In the genomic region with DNA sequence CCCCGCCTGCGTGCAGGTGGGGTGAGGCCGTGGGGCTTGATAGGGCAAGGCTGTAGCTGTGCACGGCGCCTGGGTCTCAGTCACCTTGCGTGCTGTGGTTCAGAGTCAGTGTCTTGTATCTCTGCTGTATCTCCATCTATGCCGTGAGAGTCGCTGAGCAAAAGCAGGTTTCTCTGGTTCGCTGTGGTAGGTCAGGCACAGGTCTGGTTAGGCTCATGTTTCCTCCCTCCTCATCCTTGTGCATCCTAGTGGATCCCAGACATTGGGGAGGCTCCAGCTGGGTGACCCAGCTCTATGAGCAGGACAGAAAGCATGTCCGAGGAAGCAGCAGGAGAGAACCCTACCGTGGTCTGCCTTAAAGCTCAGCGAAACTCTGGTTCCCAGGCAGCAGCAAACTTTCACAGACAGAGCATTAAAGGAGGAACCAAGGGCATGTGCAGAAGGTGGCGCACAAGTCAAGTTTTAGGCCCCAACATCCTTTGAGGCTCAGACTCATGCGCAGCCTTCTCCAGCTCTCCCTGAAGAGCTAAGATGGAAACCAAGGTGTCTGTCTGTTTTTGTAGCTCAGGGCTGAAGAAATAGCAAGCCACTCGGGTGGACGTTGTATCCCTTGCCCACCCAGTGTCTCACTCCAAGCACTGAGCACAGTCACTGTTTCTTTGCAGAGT, we compare ENCODE assay signal across 18 mouse cellular contexts. TPM values are rescaled to one million over a fixed set of nuclear protein-coding genes. Genes with fewer than 3 reads are reported as not detected.
DNase-seq lines count a peak whose midpoint lies in the region; ATAC-seq and TF ChIP-seq lines count a peak whose summit lies in the region.
"Had no signal": no experiment of that assay in that cellular context is flagged by ENCODE, and none has a peak within 500 bp of the region (broad histone marks: within the 10 kb centered on the region; RNA-seq: fewer than 3 reads in every experiment).

No protein-coding gene starts in this region.

- in situ Hi-C loops in CH12.LX (cut with MboI; ENCODE audit: low pct_ligation_motif_present, low pct_unique_long_range_greater_than_20kb, low sequenced_read_pairs) = loop anchor here (25.0 kb wide), 1 partner anchor 185 kb away; no protein-coding TSS in a partner anchor

- H3K4me1 ChIP-seq in forebrain, postnatal 0 days (ENCODE audit: insufficient read depth) = no peaks in the 10 kb centered on the region
- peaks cover 10% of the 10 kb centered on the region for H3K4me1 ChIP-seq in forebrain, embryonic 13.5 days
- H3K4me1 ChIP-seq in kidney, embryonic 16.5 days (ENCODE audit: insufficient read depth, low read length) = no peaks in the 10 kb centered on the region
- H3K4me1 ChIP-seq in kidney, adult 2 months (ENCODE audit: control insufficient read depth, insufficient read depth, low read length) = no peaks in the 10 kb centered on the region
- no peaks in the 10 kb centered on the region for H3K4me1 ChIP-seq in CH12.LX (ENCODE audit: control insufficient read depth in 1 of 2, insufficient read depth in 2 of 2)
- H3K4me1 ChIP-seq: limb, embryonic 13.5 days; liver, embryonic 15.5 days had no signal

- H3K79me2 ChIP-seq in CH12.LX (replicated peaks; ENCODE audit: control insufficient read depth, extremely low read depth, insufficient read depth, poor library complexity, severe bottlenecking) = no peaks in the 10 kb centered on the region

- dilution Hi-C loops in CH12.LX (cut with MboI; ENCODE audit: extremely low pct_ligation_motif_present, extremely low pct_unique_long_range_greater_than_20kb, low sequenced_read_pairs) = no loop called here

- TF ChIP-seq EP300 in CH12.LX (IDR thresholded peaks at IDR 0.05; ENCODE audit: low read length) = no peak

- H3K9me3 ChIP-seq in forebrain, postnatal 0 days (ENCODE audit: low read length) = no peaks in the 10 kb centered on the region
- H3K9me3 ChIP-seq in forebrain, embryonic 13.5 days (replicated peaks) = no peaks in the 10 kb centered on the region
- no peaks in the 10 kb centered on the region for H3K9me3 ChIP-seq in kidney, embryonic 16.5 days (ENCODE audit: low read length)
- no peaks in the 10 kb centered on the region for H3K9me3 ChIP-seq in CH12.LX (replicated peaks; ENCODE audit: low read length)
- H3K9me3 ChIP-seq: limb, embryonic 13.5 days; liver, embryonic 15.5 days had no signal

- TF ChIP-seq POLR2A in kidney, adult 2 months (IDR thresholded peaks at IDR 0.05; ENCODE audit: low read depth, low read length) = no peak
- no peak for TF ChIP-seq POLR2A in CH12.LX (IDR thresholded peaks at IDR 0.05; ENCODE audit: low read depth, low read length)

- no peak overlapping the region for H3K27ac ChIP-seq in forebrain, postnatal 0 days (ENCODE audit: low read depth, low read length)
- no peak overlapping the region for H3K27ac ChIP-seq in forebrain, embryonic 13.5 days
- H3K27ac ChIP-seq in kidney, embryonic 16.5 days (ENCODE audit: low read length) = no peak overlapping the region
- no peak overlapping the region for H3K27ac ChIP-seq in kidney, adult 2 months (ENCODE audit: insufficient read depth, low read depth, low read length)
- H3K27ac ChIP-seq in CH12.LX (ENCODE audit: insufficient read depth, low read depth) = no peak overlapping the region
- H3K27ac ChIP-seq: left cerebral cortex, adult 2 months; limb, embryonic 13.5 days; liver, embryonic 15.5 days had no signal

- H3K36me3 ChIP-seq in forebrain, postnatal 0 days (ENCODE audit: insufficient read depth) = peaks cover 8% of the 10 kb centered on the region
- H3K36me3 ChIP-seq in forebrain, embryonic 13.5 days (ENCODE audit: poor library complexity, severe bottlenecking) = peaks cover 20% of the 10 kb centered on the region
- no peaks in the 10 kb centered on the region for H3K36me3 ChIP-seq in kidney, embryonic 16.5 days (ENCODE audit: insufficient read depth, low read length)
- H3K36me3 ChIP-seq in kidney, adult 2 months (ENCODE audit: control insufficient read depth, insufficient read depth, low read length) = no peaks in the 10 kb centered on the region
- H3K36me3 ChIP-seq in CH12.LX (replicated peaks in 1 of 2; ENCODE audit: control insufficient read depth in 1 of 2, insufficient read depth in 1 of 2, low read length in 1 of 2) = no peaks in the 10 kb centered on the region
- H3K36me3 ChIP-seq: limb, embryonic 13.5 days; liver, embryonic 15.5 days had no signal

- TF ChIP-seq CTCF in forebrain, postnatal 0 days (IDR thresholded peaks at IDR 0.05; ENCODE audit: low read depth) = peak; percentile 37
- TF ChIP-seq CTCF in kidney, adult 2 months (conservative IDR thresholded peaks at IDR 0.05; ENCODE audit: insufficient read depth, insufficient read length, low read depth, low read length) = no peak; the same call in 1 of the 2 replicates
- TF ChIP-seq CTCF in CH12.LX (conservative IDR thresholded peaks at IDR 0.05 in 1 of 2, IDR thresholded peaks at IDR 0.05 in 1 of 2; ENCODE audit: low read depth in 2 of 2, low read length in 2 of 2) = peak in 1 of 2 experiments; percentile 50; a peak in 2 of 4 replicates

- no peak overlapping the region for H3K9ac ChIP-seq in forebrain, postnatal 0 days
- H3K9ac ChIP-seq in forebrain, embryonic 13.5 days = no peak overlapping the region
- no peak overlapping the region for H3K9ac ChIP-seq in kidney, embryonic 16.5 days (replicated peaks; ENCODE audit: low read length)
- no peak overlapping the region for H3K9ac ChIP-seq in CH12.LX (ENCODE audit: insufficient read depth, low read depth)
- H3K9ac ChIP-seq: limb, embryonic 13.5 days; liver, embryonic 15.5 days had no signal

- no peaks in the 10 kb centered on the region for H3K27me3 ChIP-seq in forebrain, postnatal 0 days (ENCODE audit: insufficient read depth, low read length)
- H3K27me3 ChIP-seq in forebrain, embryonic 13.5 days = no peaks in the 10 kb centered on the region
- H3K27me3 ChIP-seq in kidney, embryonic 16.5 days (ENCODE audit: insufficient read depth, low read length) = no peaks in the 10 kb centered on the region
- no peaks in the 10 kb centered on the region for H3K27me3 ChIP-seq in kidney, adult 2 months (replicated peaks; ENCODE audit: control insufficient read depth, insufficient read depth, low read length)
- H3K27me3 ChIP-seq in CH12.LX (replicated peaks) = peaks cover 6% of the 10 kb centered on the region
- H3K27me3 ChIP-seq: limb, embryonic 13.5 days; liver, embryonic 15.5 days had no signal

- peak; percentile 48 for TF ChIP-seq RAD21 in CH12.LX (IDR thresholded peaks at IDR 0.05; ENCODE audit: low read depth, low read length)

- no peak for DNase-seq in forebrain, postnatal 0 days
- no peak for DNase-seq in kidney, adult 2 months
- no peak for DNase-seq in CH12.LX (ENCODE audit: extremely low read depth)
- DNase-seq in R1 (ENCODE audit: low read depth, low spot score) = peak; percentile 65
- no peak for DNase-seq in spleen, adult 18-20 months
- DNase-seq: gastrocnemius, postnatal 25 days; right cerebral cortex, postnatal 4 days; thymus, adult 18-20 months had no signal

- WGBS in forebrain, postnatal 0 days = 92% methylated on average over 13 of the region's 16 CpGs
- 86% methylated on average over 14 of the region's 16 CpGs for WGBS in forebrain, embryonic 13.5 days
- WGBS in kidney, embryonic 16.5 days = 66% methylated on average over 13 of the region's 16 CpGs
- 49% methylated on average over 14 of the region's 16 CpGs for WGBS in kidney, adult 2 months

- no peak overlapping the region for H3K4me2 ChIP-seq in forebrain, postnatal 0 days (ENCODE audit: low read depth)
- no peak overlapping the region for H3K4me2 ChIP-seq in forebrain, embryonic 13.5 days
- H3K4me2 ChIP-seq in kidney, embryonic 16.5 days (replicated peaks; ENCODE audit: low read depth, low read length) = no peak overlapping the region; the same call in 1 of the 2 replicates
- H3K4me2 ChIP-seq in CH12.LX (ENCODE audit: insufficient read depth, low read depth, poor library complexity, severe bottlenecking) = no peak overlapping the region
- H3K4me2 ChIP-seq: heart, embryonic 11.5 days; limb, embryonic 13.5 days; liver, embryonic 15.5 days had no signal

- ATAC-seq in forebrain, postnatal 0 days = 0 out of 2 replicates have a peak, but pooled peaks have one; percentile 23
- no peak for ATAC-seq in forebrain, embryonic 13.5 days
- peak; percentile 75; the same call in 1 of the 2 replicates for ATAC-seq in kidney, embryonic 16.5 days (ENCODE audit: low FRiP score, low TSS enrichment)
- ATAC-seq: activated CD4-positive, CD25-positive, alpha-beta regulatory T cell, adult 4 months; inflammation-experienced regulatory T-cells, adult 6 months had no signal

- no peak overlapping the region for H3K4me3 ChIP-seq in forebrain, postnatal 0 days (ENCODE audit: low read depth, low read length)
- no peak overlapping the region for H3K4me3 ChIP-seq in forebrain, embryonic 13.5 days
- H3K4me3 ChIP-seq in kidney, embryonic 16.5 days (ENCODE audit: low read length) = no peak overlapping the region
- no peak overlapping the region for H3K4me3 ChIP-seq in kidney, adult 2 months (ENCODE audit: insufficient read depth, low read depth, low read length)
- no peak overlapping the region for H3K4me3 ChIP-seq in CH12.LX (replicated peaks in 1 of 3; ENCODE audit: low read depth in 2 of 3, low read length in 2 of 3, poor library complexity in 1 of 3)
- H3K4me3 ChIP-seq: left cerebral cortex, adult 2 months; limb, embryonic 13.5 days; liver, embryonic 15.5 days had no signal

TF ChIP-seq in CH12.LX, 34 proteins besides CTCF, POLR2A, EP300 and RAD21:
- TF ChIP-seq NRF1 (IDR thresholded peaks at IDR 0.05; ENCODE audit: low read depth, low read length) (peak; percentile 71), IRF4 (IDR thresholded peaks at IDR 0.05; ENCODE audit: low read depth, low read length) (no peak)

RNA-seq across cellular contexts. Expression of a gene that starts 51.2 kb away (rescaled TPM):
- 332 and 333 TPM in 2 replicates for total RNA-seq in forebrain, postnatal 0 days (2014; rRNA removed)
- 164 and 227 TPM in 2 replicates for polyA plus RNA-seq in forebrain, postnatal 0 days (2015; fragmentation: Nextera tagmentation; extraction: Ambion mirVana)
- polyA plus RNA-seq in forebrain, embryonic 13.5 days (2015; fragmentation: Nextera tagmentation; extraction: Ambion mirVana) = 115 and 132 TPM in 2 replicates
- 3.1 and 3.2 TPM in 2 replicates for polyA plus RNA-seq in kidney, embryonic 16.5 days (2015; fragmentation: Nextera tagmentation; extraction: Ambion mirVana)
- 0.48 TPM in 2 replicates for polyA plus RNA-seq in kidney, adult 2 months (2012; rRNA removed)
- total RNA-seq in CH12.LX (2012; rRNA removed) (0.04 TPM in 1 of 2 replicates, not detected in the other), CH12.LX (2014; rRNA removed) (not detected in 2 replicates)
- polyA plus RNA-seq in CH12.LX (2012; ENCODE audit: insufficient read length, low read depth) = 0.16 and 0.19 TPM in 2 replicates
- total RNA-seq: megakaryocyte progenitor cell, adult 5-6 weeks; MEL had no signal
- polyA plus RNA-seq: activated CD4-positive, CD25-positive, alpha-beta regulatory T cell, adult 4 months; inflammation-experienced regulatory T-cells, adult 6 months had no signal

Comparison
In these comparisons a context has a peak if more than half of its experiments do, and no peak if none do; other contexts are left out.
1. RNA of a gene that starts 51.2 kb away (polyA plus RNA-seq): 164 to 227 TPM in forebrain, postnatal 0 days and 115 to 132 TPM in forebrain, embryonic 13.5 days; 3.1 to 3.2 TPM in kidney, embryonic 16.5 days, 0.48 TPM in kidney, adult 2 months and 0.16 to 0.19 TPM in CH12.LX; every median in the first group is over 10 times any median in the second.